In genomic region chr13:45690426-45690825, GRCm38 (mm10) we compare ENCODE assay signal across 12 mouse cellular contexts.
A peak's percentile ranks its signal among the peaks of the same experiment; 100 is the strongest.
DNase-seq lines count a peak whose midpoint lies in the region.
"Had no signal": no experiment of that assay in that cellular context is flagged by ENCODE, and none has a peak within 500 bp of the region (broad histone marks: within the 10 kb centered on the region; RNA-seq: fewer than 3 reads in every experiment).

No protein-coding gene starts in this region.

- DNase-seq in heart, postnatal 4 days: peak; percentile 35
- no peak for DNase-seq in heart, postnatal 25 days (ENCODE audit: low spot score)
- DNase-seq in cerebellum, adult 11 months: peak; percentile 24
- peak; percentile 62 for DNase-seq in cerebellum, adult 9-10 months
- DNase-seq in induced T-regulatory cell, adult 2 months (ENCODE audit: low read depth): peak; percentile 28
- no peak for DNase-seq in neural tube, embryonic 10.5 days (ENCODE audit: extremely low spot score, low spot score)
- no peak for DNase-seq in ovary, adult 18-20 months (ENCODE audit: low spot score)
- DNase-seq: kidney, adult 18-20 months; left cerebral cortex, postnatal 4 days; liver, embryonic 13.5 days; spleen, adult 18-20 months; thymus, postnatal 36 days had no signal

- intact Hi-C loops in heart, postnatal 25 days (cut with DNase I): no loop called here

Comparison
In these comparisons a context has a peak if more than half of its experiments do, and no peak if none do; other contexts are left out.
1. DNase-seq: peak in heart, postnatal 4 days (single experiment), cerebellum, adult 11 months (single experiment), cerebellum, adult 9-10 months (single experiment) and induced T-regulatory cell, adult 2 months (single experiment); none in heart, postnatal 25 days (single experiment), neural tube, embryonic 10.5 days (single experiment) and ovary, adult 18-20 months (single experiment).